Mouse (Mus musculus) heart, embryonic 10.5 days (tissue): Measurements from ENCODE around the gene Has1. TPM values are rescaled to one million over a fixed set of nuclear protein-coding genes. Genes with fewer than 3 reads are reported as not detected.
A peak's percentile ranks its signal among the peaks of the same experiment; 100 is the strongest.

ENCODE experiments used
- DNase-seq: peaks from one replicate; pipeline ENCODE4 v3.0.0-alpha.2; 2017; ENCODE audit warnings: low spot score
- H3K27ac ChIP-seq: fragments of 300-500 bp; sonication (generic); 2 replicates; pipeline ENCODE4 v1.5.1; 2016; ENCODE audit warnings: mild to moderate bottlenecking
- H3K27me3 ChIP-seq: fragments of 300-500 bp; sonication (generic); 2 replicates; pipeline ENCODE4 v1.6.1; 2016; ENCODE audit warnings: mild to moderate bottlenecking; ENCODE audit not compliant: poor library complexity, insufficient read depth, severe bottlenecking
- H3K36me3 ChIP-seq: fragments of 300-500 bp; sonication (generic); 2 replicates; pipeline ENCODE4 v1.6.1; 2016; ENCODE audit warnings: mild to moderate bottlenecking, moderate library complexity
- H3K4me1 ChIP-seq: fragments of 300-500 bp; sonication (generic); 2 replicates; pipeline ENCODE4 v1.6.1; 2016; ENCODE audit warnings: mild to moderate bottlenecking
- H3K4me3 ChIP-seq: fragments of 300-500 bp; sonication (generic); 2 replicates; pipeline ENCODE4 v1.5.1; 2016; ENCODE audit warnings: mild to moderate bottlenecking, moderate library complexity
- H3K9me3 ChIP-seq: fragments of 300-500 bp; sonication (generic); 2 replicates; pipeline ENCODE4 v1.6.1; 2016; ENCODE audit warnings: mild to moderate bottlenecking, moderate library complexity
- WGBS: fragments of 180-500 bp; shearing (Covaris S2); methylation state at CpG from one replicate; pipeline ENCODE4 v1.1.7; 2016; 5-methylcytosine and 5-hydroxymethylcytosine counted together
- polyA plus RNA-seq: library from polyadenylated mRNA; unstranded; fragments of >200 nt; fragmentation: Nextera tagmentation; extraction: Ambion mirVana; gene quantifications from 2 replicates; pipeline ENCODE4 v1.2.1, GENCODE M21; 2016

Has1 gene
- polyA plus RNA-seq, 1 experiment from 2014 or later, result 1.1 TPM

DNA sequence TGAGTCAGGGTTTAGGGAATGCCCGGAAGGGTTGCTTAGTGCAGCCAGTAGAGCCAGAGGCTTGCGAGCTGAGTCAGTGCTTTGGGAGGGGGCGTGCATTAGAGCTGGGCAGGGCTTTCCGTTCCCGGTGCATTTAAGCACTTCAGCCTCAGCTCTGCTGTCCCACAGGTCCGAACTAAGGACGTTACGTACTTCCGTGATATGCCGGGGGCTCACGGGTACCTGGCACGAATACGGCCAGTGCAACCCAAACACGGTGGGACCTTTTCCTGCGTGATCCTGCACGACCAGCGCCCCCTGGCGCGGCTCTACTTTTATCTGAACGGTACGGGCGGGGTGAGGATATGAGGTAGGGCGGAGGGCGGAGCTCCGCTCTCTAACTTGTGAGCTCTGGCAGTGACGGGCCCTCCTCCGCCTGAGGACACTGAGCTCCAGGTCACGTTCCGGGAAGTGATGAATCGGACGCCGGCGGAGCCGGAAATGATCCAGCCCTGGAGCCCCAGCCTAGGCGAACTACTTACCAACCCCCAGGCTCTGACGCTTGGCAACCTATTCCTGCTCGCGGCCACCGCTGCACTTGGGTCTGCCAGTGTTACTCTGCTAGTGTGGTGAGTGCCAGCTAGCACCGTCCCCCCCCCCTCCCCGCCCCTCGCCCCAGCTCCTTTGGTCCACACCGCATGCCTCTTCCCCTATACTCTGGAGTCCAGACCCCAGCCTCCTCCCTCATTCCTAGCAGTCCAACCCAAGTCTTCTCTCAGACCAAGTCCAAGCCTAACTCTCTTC is 16.9 kb downstream of the Has1 start:
- Histone ChIP-seq H3K27ac (peak overlapping the region; percentile 89), H3K36me3 (peaks cover 49% of the 10 kb centered on the region), H3K4me1 (peaks cover 48% of the 10 kb centered on the region), H3K9me3 (no peaks in the 10 kb centered on the region), H3K4me3 (peak overlapping the region; percentile 65), H3K27me3 (no peaks in the 10 kb centered on the region)
- WGBS, result under 1% methylated on average over 42 of the region's 43 CpGs
- peak; percentile 98 for DNase-seq

DNA sequence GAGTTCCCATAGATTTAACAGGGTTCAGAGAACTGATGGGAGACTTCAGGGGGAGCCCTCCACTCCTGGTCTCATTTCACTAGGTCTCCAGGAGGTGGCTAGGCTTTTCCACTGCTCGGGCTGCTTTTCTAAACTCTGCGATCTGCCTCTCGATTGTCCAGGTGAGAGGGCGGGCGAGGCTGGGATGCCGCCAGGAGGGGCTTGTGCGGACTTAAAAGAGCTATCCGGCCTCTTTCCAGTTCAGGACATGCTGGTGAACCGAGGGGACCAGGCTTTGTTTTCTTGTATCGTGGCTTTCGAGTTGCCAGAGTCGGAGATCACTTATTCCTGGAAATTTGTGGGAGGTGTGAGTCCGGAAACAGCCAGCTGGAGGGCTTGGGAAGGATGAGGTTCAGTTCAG is 17.6 kb downstream of the Has1 start:
- no peaks in the 10 kb centered on the region for H3K9me3 ChIP-seq
- peak overlapping the region; percentile 89 for H3K27ac ChIP-seq
- H3K27me3 ChIP-seq, result no peaks in the 10 kb centered on the region
- H3K36me3 ChIP-seq, result peaks cover 54% of the 10 kb centered on the region
- H3K4me3 ChIP-seq, result peak overlapping the region; percentile 65
- DNase-seq, result no peak
- WGBS, result 7% methylated on average over 13 of the region's 13 CpGs
- peaks cover 49% of the 10 kb centered on the region for H3K4me1 ChIP-seq

DNA sequence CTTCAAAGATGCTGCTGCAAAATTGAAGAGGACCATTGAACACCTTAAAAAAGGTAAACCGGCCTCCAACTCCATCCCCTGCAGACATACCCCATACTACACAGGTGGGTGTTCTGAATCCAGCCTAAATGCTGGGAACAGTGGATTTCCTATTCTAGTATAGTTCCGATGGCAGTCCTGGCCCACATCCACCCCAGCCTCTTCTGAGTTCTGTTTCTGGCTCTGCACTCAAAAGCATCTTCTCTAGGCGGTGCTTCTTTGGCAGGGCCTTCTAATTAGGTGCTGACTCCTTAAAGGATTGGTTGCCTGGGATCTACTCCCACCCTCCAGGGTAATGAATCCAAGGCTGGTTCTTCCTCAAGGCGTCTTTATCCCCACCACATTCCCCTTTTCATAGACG is 18.9 kb downstream of the Has1 start:
- Histone ChIP-seq H3K27ac (no peak overlapping the region), H3K4me1 (peaks cover 57% of the 10 kb centered on the region), H3K36me3 (peaks cover 62% of the 10 kb centered on the region)

DNA sequence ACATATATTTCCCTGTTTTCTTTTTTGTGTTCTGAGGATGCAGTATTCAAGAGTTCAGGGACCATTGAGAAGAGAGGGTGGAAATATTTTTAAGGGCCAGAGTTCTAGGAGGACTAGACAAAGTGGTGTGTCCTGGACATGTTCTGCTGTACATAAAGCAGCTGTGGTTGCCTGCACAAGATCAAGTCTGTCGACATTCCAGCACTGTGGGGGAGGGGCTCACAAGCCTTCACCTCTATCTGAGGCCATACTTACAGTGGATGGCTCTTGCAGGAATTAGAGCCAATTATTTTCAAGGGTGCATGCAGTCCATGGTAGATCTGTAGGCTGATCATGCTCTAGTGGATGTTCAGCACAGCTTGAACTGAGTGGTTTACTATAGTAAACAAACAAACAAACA is 20.1 kb downstream of the Has1 start:
- H3K9me3 ChIP-seq, result no peaks in the 10 kb centered on the region
- H3K4me3 ChIP-seq, result 0 out of 2 replicates have a peak overlapping the region, but pooled peaks have one; percentile 18
- H3K27ac ChIP-seq, result no peak overlapping the region
- peaks cover 59% of the 10 kb centered on the region for H3K36me3 ChIP-seq
- H3K27me3 ChIP-seq, result no peaks in the 10 kb centered on the region
- DNase-seq, result peak; percentile 77
- H3K4me1 ChIP-seq, result peaks cover 69% of the 10 kb centered on the region
- WGBS, result 7% methylated on average over 1 of the region's 1 CpGs

More for the DNA sequence above, 18.9 kb downstream of the Has1 start:
- DNase-seq, result no peak
- no peaks in the 10 kb centered on the region for H3K27me3 ChIP-seq
- 82% methylated on average over 5 of the region's 5 CpGs for WGBS
- no peak overlapping the region for H3K4me3 ChIP-seq
- no peaks in the 10 kb centered on the region for H3K9me3 ChIP-seq

GRCm38 (mm10) chr17:17830731-17831130 is 24.3 kb downstream of the Has1 start:
- Histone ChIP-seq H3K27me3 (no peaks in the 10 kb centered on the region), H3K4me1 (peaks cover 59% of the 10 kb centered on the region), H3K36me3 (peaks cover 40% of the 10 kb centered on the region), H3K4me3 (peak overlapping the region; percentile 87), H3K9me3 (no peaks in the 10 kb centered on the region), H3K27ac (no peak overlapping the region)
- 76% methylated on average over 7 of the region's 7 CpGs for WGBS
- DNase-seq, result no peak

DNA sequence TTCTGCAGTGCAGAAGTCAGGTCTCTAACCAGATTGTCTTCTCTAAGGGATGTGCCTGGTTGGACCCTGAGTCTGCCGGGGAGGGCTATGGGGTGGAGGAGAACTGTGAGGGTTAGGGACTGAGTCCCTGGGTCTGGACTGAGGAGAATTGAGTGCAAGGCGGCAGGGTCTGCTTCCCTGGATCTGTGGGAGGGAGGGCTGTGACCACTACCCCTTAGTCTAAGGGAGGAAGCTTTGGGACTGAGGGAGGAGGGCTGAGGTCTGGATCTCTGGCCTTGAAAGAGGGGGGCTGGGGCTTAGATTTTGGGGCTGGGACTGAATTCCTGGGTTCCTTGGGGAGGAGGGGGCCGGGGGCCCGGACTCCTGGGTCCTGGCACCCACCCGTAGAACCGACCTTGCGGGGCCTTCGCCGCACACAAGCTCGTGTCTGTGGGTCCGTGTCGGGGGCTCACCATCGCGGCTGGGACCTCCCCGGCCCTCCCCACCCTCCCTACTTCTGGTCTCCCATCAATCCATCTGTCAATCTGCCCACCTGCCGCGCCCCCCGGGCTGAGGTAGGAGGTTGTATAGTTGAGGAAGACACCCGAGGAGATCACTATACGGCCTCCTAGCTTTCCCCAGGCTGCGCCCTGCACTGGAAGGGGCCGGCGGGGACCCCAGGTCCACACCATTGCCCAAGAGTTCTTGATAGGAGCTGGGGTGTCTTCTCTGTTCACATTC is 25.0 kb downstream of the Has1 start:
- Histone ChIP-seq H3K27ac (peak overlapping the region; percentile 96), H3K4me1 (peaks cover 57% of the 10 kb centered on the region), H3K36me3 (peaks cover 39% of the 10 kb centered on the region), H3K27me3 (no peaks in the 10 kb centered on the region), H3K4me3 (peak overlapping the region; percentile 87), H3K9me3 (no peaks in the 10 kb centered on the region)
- no peak for DNase-seq
- WGBS, result 74% methylated on average over 22 of the region's 23 CpGs

DNA sequence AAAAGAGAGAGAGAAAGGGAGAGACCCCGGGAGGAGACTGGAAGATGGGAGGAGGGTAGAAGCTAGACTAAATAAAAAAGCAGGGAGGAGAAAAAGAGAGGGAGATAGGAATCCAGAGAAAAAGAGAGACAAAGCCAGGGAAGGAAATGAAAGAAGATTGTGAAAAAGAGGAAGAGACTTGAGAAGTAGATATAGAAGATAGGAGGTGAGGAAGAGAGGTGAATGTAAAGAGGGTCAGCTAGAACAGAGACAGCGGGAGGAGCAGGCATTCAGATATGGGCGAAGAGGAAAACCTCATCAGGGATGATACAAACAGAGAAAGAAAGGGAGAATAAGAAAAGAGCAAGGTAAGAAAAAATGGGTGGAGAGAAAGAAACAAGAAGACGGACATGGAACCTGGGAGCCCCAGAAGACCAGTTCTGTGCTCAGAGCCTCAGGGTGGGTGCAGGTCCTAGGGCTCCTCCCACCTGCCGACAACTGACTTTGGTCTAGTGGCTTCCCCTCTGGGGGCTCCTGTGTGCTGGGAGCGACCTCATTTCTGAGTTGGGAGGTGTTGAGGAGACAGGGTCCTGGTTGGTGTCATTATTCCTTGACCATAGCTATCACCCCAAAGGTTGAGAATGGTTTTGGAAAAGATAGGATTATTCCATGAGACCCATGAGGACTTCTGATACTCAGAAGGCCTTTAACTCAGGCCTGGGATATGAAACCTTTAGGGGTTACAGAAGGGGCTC is 25.8 kb downstream of the Has1 start:
- H3K4me3 ChIP-seq, result peak overlapping the region; percentile 87
- no peak for DNase-seq
- peaks cover 39% of the 10 kb centered on the region for H3K36me3 ChIP-seq
- WGBS, result 7% methylated on average over 6 of the region's 6 CpGs
- peak overlapping the region; percentile 96 for H3K27ac ChIP-seq
- no peaks in the 10 kb centered on the region for H3K9me3 ChIP-seq
- no peaks in the 10 kb centered on the region for H3K27me3 ChIP-seq
- H3K4me1 ChIP-seq, result peaks cover 50% of the 10 kb centered on the region

DNA sequence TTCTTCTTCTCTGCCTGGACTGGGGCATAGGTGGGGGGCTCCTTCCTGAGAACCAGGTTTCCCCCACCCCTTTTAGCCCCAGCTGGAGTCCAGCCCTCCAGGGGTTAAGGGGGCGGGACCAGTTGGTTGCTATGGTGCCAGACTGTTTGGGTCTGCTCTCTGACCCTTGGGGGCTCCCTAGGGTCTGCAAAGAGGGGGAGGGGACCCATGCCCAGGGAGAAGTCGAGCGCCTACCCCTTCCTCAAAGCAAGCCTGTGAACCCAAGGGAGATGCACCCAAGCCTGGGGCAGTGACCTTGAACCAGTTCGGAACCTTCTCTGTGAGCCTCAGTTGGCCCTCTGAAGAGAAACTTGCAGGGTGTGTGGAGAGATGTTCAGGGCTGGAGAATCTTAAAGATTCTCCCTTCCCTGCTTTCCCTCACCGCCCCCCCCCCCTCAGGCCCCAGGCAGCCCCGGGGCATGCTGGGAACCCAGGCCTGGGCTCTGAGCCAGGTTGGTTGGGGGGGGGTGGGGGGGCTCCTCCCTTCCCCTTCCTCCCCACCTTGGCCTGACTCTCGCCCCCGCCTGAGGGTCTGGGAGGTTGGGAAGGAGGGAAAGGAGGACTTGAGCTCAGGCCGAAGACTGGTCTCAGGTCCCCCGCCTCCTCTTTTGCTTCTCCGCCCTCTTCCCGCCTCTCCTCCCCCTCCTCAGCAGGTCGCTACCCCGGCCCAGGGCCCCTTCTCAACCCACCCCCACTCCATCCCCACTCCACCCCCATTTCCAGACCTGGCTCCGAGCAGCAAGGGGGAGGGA is 26.6 kb downstream of the Has1 start:
- Histone ChIP-seq H3K36me3 (peaks cover 31% of the 10 kb centered on the region), H3K27ac (peak overlapping the region; percentile 96), H3K9me3 (no peaks in the 10 kb centered on the region), H3K27me3 (no peaks in the 10 kb centered on the region), H3K4me1 (peaks cover 41% of the 10 kb centered on the region), H3K4me3 (peak overlapping the region; percentile 87)
- under 1% methylated on average over 12 of the region's 15 CpGs for WGBS
- DNase-seq, result peak; percentile 88

DNA sequence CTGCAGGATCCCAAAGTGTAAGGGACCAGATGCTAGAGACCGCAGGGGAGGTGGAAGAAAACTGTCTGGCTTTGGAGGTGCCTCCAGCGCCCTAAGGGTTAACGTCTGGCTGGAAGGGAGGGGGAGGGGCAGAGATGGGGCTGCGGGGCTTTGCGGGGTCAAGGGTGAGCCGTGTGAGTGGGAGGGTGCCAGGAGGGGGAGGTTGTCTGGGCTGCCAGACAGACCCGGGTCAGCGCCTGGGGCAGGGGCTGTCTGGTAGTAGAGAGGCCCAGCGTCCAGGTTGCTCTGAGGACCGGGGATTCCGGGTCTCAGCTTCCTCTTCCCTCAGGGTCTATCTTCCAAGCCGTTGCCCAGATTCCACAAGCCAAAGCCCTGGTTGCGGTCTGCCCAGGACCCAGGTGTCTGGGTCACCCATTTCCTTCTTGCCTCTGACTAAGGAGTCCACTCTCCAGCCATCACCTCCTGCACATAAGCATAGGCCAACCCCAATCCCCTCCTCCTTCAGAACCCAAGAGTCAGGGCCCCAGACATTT is 27.3 kb downstream of the Has1 start:
- Histone ChIP-seq H3K4me3 (peak overlapping the region; percentile 87), H3K9me3 (no peaks in the 10 kb centered on the region), H3K27ac (peak overlapping the region; percentile 96), H3K4me1 (peaks cover 37% of the 10 kb centered on the region), H3K27me3 (no peaks in the 10 kb centered on the region), H3K36me3 (peaks cover 26% of the 10 kb centered on the region)
- DNase-seq, result peak; percentile 89
- WGBS, result under 1% methylated on average over 13 of the region's 13 CpGs

GRCm38 (mm10) chr17:17826751-17827657 is 28.0 kb downstream of the Has1 start, which contains the start of gene Spaca6:
Gene Spaca6, plus strand, starts transcription at chr17:17827158.
- peaks cover 36% of the 10 kb centered on the region for H3K4me1 ChIP-seq
- WGBS, result under 1% methylated on average over 39 of the region's 42 CpGs
- H3K36me3 ChIP-seq, result peaks cover 19% of the 10 kb centered on the region
- no peaks in the 10 kb centered on the region for H3K9me3 ChIP-seq
- DNase-seq, result peak; percentile 95
- H3K27ac ChIP-seq, result peak within 1 kb of the TSS; percentile 96
- H3K4me3 ChIP-seq, result peak within 1 kb of the TSS; percentile 87
- no peaks in the 10 kb centered on the region for H3K27me3 ChIP-seq

- peaks cover 9% of the 10 kb centered on the region for H3K36me3 ChIP-seq
- H3K9me3 ChIP-seq, result no peaks in the 10 kb centered on the region
- H3K27me3 ChIP-seq, result no peaks in the 10 kb centered on the region
- peak overlapping the region; percentile 96 for H3K27ac ChIP-seq
- H3K4me1 ChIP-seq, result peaks cover 29% of the 10 kb centered on the region
- DNase-seq, result peak; percentile 80
- WGBS, result 1% methylated on average over 20 of the region's 22 CpGs
- H3K4me3 ChIP-seq, result peak overlapping the region; percentile 87
Observed at GRCm38 (mm10) chr17:17825921-17826591, 28.9 kb downstream of the Has1 start.
